Mouse (Mus musculus) adrenal gland (tissue): Measurements from ENCODE around the gene Dpy19l3.

ENCODE experiments used
- intact Hi-C: fragments of 180-260 bp; cut with DNase I; formaldehyde crosslinking; loops from one replicate; pipeline ENCODE4 v1.15.1; 2025

Gene Dpy19l3

DNA sequence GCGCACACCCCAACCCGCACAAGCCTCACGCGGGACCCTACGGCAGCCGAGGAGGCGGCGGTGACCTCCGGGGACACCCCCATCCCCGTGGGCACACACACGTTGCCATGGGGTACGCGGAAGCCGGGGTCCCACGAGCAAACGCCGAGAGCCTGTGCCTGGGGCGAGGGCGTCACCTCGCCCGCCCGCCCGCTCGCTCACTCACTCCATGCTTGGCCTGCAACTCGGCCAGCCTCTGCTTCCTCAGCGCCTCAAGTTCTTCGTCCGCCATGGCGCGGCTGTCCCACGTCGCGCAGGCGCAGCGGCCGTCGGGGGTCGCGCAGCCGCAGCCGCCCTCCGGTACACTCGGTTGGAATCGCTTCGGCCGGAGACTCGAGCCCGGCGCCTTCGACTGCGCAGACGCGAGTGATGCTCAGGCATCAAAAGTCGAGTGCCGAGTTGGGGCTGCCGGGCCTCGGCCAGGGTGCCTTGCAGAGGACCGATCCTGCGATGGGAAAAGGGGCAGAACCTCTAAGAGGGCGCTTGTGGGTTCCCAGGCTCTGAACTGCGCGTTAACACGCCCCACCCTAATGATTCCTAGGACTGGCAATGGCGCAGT lies 107.1 kb downstream of the Dpy19l3 start, which contains the start of gene Pdcd5:
Gene Pdcd5, minus strand, starts transcription at position 421 of the 598 bp plus-strand sequence.
- intact Hi-C loops = loop anchor here (10.0 kb wide), 1 partner anchor 1252 kb away; the partner anchor contains the start of gene Lsm14a

DNA sequence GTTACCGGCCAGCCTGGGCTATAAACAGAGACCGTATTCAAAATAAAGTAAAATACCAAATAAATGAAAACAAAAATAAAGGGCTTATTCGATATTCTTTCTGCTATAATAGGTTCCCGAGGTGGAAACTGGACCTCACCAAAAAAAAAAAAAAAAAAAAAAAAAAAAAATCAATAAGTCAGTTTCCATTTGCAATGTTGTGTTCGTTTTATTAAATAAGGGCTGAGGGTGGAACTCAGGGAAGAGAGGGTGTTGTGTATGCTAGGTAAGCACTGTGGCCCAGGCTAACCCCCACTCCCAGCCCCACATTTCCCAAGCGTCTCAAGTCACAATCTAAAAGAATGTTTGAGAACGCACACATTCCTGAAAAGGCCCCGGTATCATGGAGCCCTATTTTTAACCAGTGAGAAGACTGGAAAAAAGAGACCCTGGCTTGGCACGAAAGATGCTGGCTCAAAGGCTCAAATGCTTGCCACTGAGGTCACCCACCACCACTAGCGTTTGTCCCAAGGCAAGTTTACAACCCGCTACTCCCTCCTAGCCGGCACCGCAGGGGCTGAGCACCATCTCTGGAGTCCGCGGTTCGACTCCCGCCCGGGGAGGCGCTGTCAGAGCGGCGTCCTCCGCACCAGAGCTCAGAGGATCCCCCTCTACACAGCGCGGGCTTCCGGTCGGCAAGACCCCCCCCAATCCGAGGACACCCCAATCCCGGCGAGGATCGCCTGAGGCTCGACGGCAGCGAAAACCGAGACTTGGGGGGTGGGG lies 107.8 kb downstream of the Dpy19l3 start:
- intact Hi-C loops = loop anchor here (10.0 kb wide), 1 partner anchor 1252 kb away; the partner anchor contains the start of gene Lsm14a

DNA sequence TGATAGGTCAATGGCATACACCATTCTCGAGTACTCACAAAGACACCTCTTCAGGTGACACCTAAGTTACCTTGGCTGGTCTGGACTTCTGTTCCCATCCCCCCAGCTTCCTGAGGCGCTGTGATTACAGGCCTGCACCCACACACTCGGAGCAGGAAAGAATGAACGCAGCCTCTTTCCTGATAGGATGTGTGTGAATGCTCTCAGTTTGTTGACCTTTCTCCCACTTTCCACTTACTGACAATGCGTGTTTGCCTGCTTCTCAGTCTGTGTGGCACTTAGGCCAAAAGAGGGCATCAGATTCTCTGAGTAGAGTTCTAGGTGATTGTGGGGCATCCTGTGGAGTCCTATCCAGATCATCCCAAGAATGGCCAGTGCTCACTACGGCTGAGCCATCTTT lies 114.2 kb downstream of the Dpy19l3 start:
- intact Hi-C loops = loop anchor here (10.0 kb wide), 1 partner anchor 1245 kb away; the partner anchor contains the start of gene Lsm14a

DNA sequence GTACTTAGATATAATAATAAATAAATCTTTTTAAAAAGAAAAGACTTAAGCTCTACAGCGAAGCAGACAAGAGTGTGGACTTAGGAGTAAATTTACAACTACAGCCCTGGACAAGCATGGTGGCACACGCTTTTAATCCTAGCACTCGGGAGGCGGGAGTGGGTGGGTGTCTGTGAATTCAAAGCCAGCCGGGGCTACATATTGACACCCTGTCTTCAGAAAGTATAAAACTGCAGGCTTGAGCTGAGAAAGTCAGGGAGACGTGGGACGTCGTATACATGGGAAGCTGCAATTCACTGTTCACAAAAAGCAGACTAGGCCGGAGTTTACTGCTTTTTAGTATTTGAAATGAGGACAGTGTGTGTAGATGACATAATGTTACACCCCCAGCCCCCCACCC lies 117.4 kb downstream of the Dpy19l3 start:
- intact Hi-C loops = loop anchor here (5.0 kb wide), 1 partner anchor 55 kb away; no protein-coding TSS in a partner anchor

DNA sequence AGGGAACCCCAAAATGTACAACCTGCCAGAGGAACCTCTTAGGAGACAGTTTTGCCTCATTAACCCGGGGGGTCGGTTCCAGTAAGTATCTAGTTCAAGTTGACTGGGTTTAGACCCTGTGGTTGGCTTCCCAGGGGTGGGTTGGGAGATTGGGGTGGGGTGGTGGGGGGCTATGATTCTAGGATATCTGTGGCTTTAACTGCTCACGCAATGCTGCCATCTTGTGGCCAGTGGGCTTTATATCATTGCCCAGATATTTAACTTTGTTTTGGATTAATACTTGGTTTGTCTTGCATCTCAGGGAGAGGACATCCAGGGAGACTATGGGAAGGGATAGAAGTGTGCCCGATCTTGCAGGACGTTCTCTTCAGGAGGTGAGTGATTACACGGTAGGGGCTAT lies 118.0 kb downstream of the Dpy19l3 start:
- intact Hi-C loops = loop anchor here (5.0 kb wide), 1 partner anchor 54 kb away; no protein-coding TSS in a partner anchor
